Comparison of ENCODE assay signal across 18 mouse cellular contexts in genomic region chr8:91149298-91149697, GRCm38 (mm10).
"Had no signal": no experiment of that assay in that cellular context is flagged by ENCODE, and none has a peak within 500 bp of the region (broad histone marks: within the 10 kb centered on the region; RNA-seq: fewer than 3 reads in every experiment).

No protein-coding gene starts in this region.

- H3K4me2 ChIP-seq: limb, embryonic 12.5 days; limb, embryonic 15.5 days; liver, embryonic 11.5 days; lung, embryonic 14.5 days; midbrain, embryonic 12.5 days; midbrain, embryonic 15.5 days; neural tube, embryonic 13.5 days had no signal

- H3K36me3 ChIP-seq: limb, embryonic 12.5 days; limb, embryonic 15.5 days; midbrain, embryonic 12.5 days; midbrain, embryonic 15.5 days; neural tube, embryonic 13.5 days had no signal

- H3K4me3 ChIP-seq: layer of hippocampus, adult 2 months; left cerebral cortex, adult 2 months; limb, embryonic 12.5 days; limb, embryonic 15.5 days; midbrain, embryonic 12.5 days; midbrain, embryonic 15.5 days; neural tube, embryonic 13.5 days had no signal

- H3K9ac ChIP-seq: limb, embryonic 12.5 days; limb, embryonic 15.5 days; liver, embryonic 14.5 days; liver, postnatal 0 days; lung, embryonic 14.5 days; midbrain, embryonic 12.5 days; midbrain, embryonic 15.5 days; neural tube, embryonic 13.5 days had no signal

- H3K27me3 ChIP-seq: midbrain, embryonic 12.5 days; midbrain, embryonic 15.5 days; neural tube, embryonic 13.5 days had no signal

- H3K27ac ChIP-seq: layer of hippocampus, adult 2 months; left cerebral cortex, adult 2 months; limb, embryonic 12.5 days; limb, embryonic 15.5 days; liver, embryonic 14.5 days; macrophage; midbrain, embryonic 12.5 days; midbrain, embryonic 15.5 days; neural tube, embryonic 13.5 days had no signal

- DNase-seq: layer of hippocampus, adult 9-11 months; layer of hippocampus, postnatal 36 days; liver, postnatal 0 days; right cerebral cortex, postnatal 25 days; thymus, adult 2 months; thymus, postnatal 14 days; thymus, postnatal 4 days had no signal

- H3K4me1 ChIP-seq: limb, embryonic 12.5 days; midbrain, embryonic 12.5 days; midbrain, embryonic 15.5 days; neural tube, embryonic 13.5 days had no signal

- ATAC-seq: liver, postnatal 0 days; midbrain, embryonic 15.5 days had no signal

- H3K9me3 ChIP-seq: limb, embryonic 12.5 days; limb, embryonic 15.5 days; midbrain, embryonic 15.5 days had no signal
